Mouse (Mus musculus): ENCODE results near the gene Fgfr3.

DNA sequence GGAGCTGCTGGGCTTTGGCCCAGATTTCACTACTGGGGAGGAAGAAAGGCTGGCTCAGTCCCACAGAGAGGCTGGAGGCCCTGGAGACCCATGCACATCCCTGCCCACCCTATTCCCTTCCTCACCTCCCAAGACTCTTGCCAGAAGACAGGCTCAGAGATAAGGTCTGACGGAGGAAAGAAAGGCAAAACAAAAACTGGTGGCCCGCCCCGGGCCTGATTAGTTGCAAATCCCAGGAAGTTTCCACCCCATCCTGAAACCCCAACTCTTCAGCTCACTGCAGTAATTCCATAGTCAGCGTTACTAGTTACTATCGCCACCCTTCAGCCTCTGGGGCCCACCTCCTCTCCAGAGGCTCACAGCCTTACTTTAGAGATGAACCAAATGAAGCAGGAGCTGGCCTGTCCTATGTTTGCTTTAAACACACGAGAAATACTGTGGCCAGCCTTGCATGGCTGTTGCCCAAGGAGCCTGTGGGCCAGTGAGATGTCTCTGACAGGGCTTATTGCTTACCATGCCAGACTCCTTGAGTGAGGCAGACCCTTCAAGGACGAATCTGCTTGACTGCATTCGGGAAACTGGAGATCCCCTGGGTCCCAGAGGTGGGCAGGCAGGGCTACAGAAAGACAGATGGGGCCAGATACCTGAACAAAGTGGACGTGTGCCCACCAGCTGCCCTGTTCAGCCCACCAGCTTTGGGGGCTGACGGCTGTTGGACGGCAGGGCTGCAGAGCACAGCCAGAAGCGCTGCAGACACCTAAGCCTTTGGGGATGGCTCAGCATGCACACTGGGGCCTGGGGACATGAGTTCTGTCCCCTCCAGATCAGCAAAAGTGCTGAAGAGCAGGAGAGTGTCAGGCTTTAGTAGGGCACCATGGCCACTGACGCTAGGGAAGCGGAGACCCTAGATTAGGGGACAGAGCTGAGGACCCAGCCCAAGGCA lies 32.9 kb upstream of the Fgfr3 start:
- TF ChIP-seq POLR2A (IDR thresholded peaks at IDR 0.05; ENCODE audit: borderline replicate concordance, extremely low read depth, insufficient read depth, insufficient read length, poor library complexity, severe bottlenecking), result no peak
- TF ChIP-seq CTCF (IDR thresholded peaks at IDR 0.05; ENCODE audit: borderline replicate concordance, extremely low read depth, insufficient read depth, insufficient read length), result no peak

Measured in brain, embryonic 14.5 days (tissue).